Mouse (Mus musculus): ENCODE data around the gene Ndufa7. TPM values are rescaled to one million over a fixed set of nuclear protein-coding genes. Genes with fewer than 3 reads are reported as not detected.

Ndufa7 gene
- 487 and 568 TPM in 2 replicates for polyA plus RNA-seq (2014; fragmentation: Nextera tagmentation; extraction: Ambion mirVana)

DNA sequence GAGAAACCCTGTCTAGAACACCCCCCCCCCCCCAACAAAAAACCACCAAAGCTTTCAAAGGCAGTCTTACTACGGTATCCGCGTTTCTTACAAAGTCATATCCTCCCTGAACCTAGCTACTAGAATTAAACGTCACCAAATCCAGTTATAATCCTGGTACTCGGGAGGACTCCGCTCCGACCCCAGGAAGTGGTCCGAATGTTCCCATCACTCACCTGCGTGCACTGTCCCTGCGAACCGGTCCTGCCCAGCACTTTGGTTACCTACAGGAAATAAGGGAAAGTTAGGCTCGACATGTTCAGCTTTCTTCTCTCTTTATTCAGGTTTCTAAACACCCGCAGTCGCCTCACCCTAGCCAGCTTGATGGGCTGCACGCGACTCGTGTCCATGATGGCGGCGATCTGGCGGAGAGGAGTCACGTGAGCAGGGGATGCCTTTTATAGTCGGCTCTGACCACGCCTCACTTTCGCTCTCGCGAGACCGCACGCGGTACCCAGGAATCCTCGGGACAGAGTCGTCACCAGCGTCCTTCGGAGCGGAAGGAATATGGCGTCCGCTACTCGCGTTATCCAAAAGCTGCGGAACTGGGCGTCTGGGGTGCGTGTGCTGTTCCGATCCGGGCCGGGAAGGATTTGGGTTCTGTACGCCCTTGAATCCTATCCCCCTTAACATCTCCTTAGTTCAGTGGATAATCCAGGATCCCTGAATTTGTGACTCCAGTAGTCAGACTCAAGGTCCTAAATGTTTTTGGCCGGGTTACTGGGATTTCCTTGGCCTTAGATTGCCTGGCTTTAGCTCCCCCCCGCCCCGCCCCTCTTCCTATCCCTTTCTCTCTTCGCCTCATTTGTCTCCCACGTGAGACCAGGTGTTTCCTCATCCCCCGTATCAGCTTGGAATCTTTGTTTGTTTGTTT lies at the start of gene Ndufa7, which contains the start of gene Rps28:
Gene Ndufa7 (plus strand): TSS at position 489 of the 913 bp plus-strand sequence.
Gene Rps28 (minus strand): TSS at position 479 of the 913 bp plus-strand sequence.
- WGBS, result under 1% methylated on average over 51 of the region's 51 CpGs
- Histone ChIP-seq H3K9ac (peak within 1 kb of the TSS; percentile 83), H3K4me2 (replicated peaks) (peak within 1 kb of the TSS; percentile 75), H3K4me3 (replicated peaks; ENCODE audit: low read length) (peak within 1 kb of the TSS; percentile 68), H3K27ac (peak within 1 kb of the TSS; percentile 86), H3K4me1 (replicated peaks; ENCODE audit: control insufficient read depth, insufficient read depth, low read length) (peaks cover 23% of the 10 kb centered on the region), H3K36me3 (replicated peaks; ENCODE audit: control insufficient read depth, insufficient read depth) (peaks cover 53% of the 10 kb centered on the region), H3K27me3 (ENCODE audit: control insufficient read depth, insufficient read depth, low read length) (no peaks in the 10 kb centered on the region), H3K9me3 (ENCODE audit: control insufficient read depth, low read length) (no peaks in the 10 kb centered on the region)
- DNase-seq (ENCODE audit: low spot score) (peak; percentile 99), ATAC-seq (ENCODE audit: low FRiP score) (peak; percentile 95)

DNA sequence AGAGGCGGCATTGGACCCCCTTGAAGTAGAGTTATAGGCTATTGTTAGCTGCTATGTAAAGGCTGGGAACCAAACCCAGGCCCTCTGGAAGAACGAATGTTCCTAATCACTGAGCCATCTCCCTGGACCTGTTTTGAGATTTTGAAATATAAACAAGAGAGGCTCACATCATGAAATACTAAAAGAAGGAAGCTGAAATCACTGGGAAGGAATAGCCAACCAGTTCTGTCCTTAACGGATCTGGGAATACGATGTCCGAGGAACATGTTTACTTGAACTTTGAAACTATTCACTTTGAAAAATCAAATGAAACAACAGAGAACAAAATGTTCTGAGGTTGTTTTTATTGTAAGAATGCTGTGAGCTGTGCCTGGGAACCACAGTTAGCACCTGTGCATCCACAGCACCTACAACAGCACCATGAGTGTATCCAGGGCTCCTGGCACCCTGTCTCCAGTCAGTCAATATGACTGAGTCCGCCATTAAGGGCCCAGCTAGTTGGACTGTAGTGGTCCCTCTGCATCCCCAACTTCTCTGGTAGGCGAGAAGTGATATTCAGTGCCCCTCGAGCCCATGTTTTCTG lies 49.7 kb upstream of the Ndufa7 start:
- Histone ChIP-seq H3K4me1 (replicated peaks; ENCODE audit: control insufficient read depth, insufficient read depth, low read length) (no peaks in the 10 kb centered on the region), H3K4me2 (replicated peaks) (no peak overlapping the region), H3K9ac (no peak overlapping the region), H3K9me3 (ENCODE audit: control insufficient read depth, low read length) (no peaks in the 10 kb centered on the region), H3K27me3 (ENCODE audit: control insufficient read depth, insufficient read depth, low read length) (no peaks in the 10 kb centered on the region), H3K27ac (no peak overlapping the region), H3K36me3 (replicated peaks; ENCODE audit: control insufficient read depth, insufficient read depth) (0 out of 2 replicates have a peak, but pooled peaks cover 4% of the 10 kb centered on the region), H3K4me3 (replicated peaks; ENCODE audit: low read length) (no peak overlapping the region)
- ATAC-seq (ENCODE audit: low FRiP score), result no peak
- 92% methylated on average over 8 of the region's 8 CpGs for WGBS
- DNase-seq (ENCODE audit: low spot score), result no peak

DNA sequence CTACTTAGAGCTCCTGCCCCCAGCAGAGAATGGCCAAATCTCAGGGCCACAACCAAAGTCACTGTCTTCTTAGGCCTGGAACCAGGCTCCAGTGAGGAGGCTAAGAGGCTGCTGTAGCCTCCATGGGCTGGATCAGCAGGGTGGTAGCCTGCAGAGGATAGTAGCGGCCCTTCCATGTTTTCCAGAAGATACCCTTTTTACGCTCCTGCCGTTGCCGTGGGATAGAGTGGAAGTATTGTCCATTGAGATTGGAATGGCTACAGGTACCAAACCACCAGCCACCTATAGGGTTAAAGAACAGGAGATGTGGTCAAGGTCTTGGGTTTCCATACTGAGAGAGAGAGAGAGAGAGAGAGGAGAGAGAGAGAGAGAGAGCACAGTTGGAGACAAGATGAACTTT lies 49.1 kb upstream of the Ndufa7 start:
- H3K9ac ChIP-seq, result no peak overlapping the region
- 98% methylated on average over 4 of the region's 4 CpGs for WGBS
- H3K27me3 ChIP-seq (ENCODE audit: control insufficient read depth, insufficient read depth, low read length), result no peaks in the 10 kb centered on the region
- H3K36me3 ChIP-seq (replicated peaks; ENCODE audit: control insufficient read depth, insufficient read depth), result 0 out of 2 replicates have a peak, but pooled peaks cover 4% of the 10 kb centered on the region
- ATAC-seq (ENCODE audit: low FRiP score) (no peak), DNase-seq (ENCODE audit: low spot score) (no peak)
- no peak overlapping the region for H3K4me2 ChIP-seq (replicated peaks)
- H3K4me3 ChIP-seq (replicated peaks; ENCODE audit: low read length), result no peak overlapping the region
- H3K27ac ChIP-seq, result no peak overlapping the region
- H3K4me1 ChIP-seq (replicated peaks; ENCODE audit: control insufficient read depth, insufficient read depth, low read length), result 0 out of 2 replicates have a peak, but pooled peaks cover under 1% of the 10 kb centered on the region
- H3K9me3 ChIP-seq (ENCODE audit: control insufficient read depth, low read length), result no peaks in the 10 kb centered on the region

- Histone ChIP-seq H3K4me1 (replicated peaks; ENCODE audit: control insufficient read depth, insufficient read depth, low read length) (peaks cover 17% of the 10 kb centered on the region; the same call in 1 of the 2 replicates), H3K4me3 (replicated peaks; ENCODE audit: low read length) (0 out of 2 replicates have a peak overlapping the region, but pooled peaks have one; percentile 39), H3K4me2 (replicated peaks) (peak overlapping the region; percentile 82), H3K36me3 (replicated peaks; ENCODE audit: control insufficient read depth, insufficient read depth) (0 out of 2 replicates have a peak, but pooled peaks cover 4% of the 10 kb centered on the region), H3K9me3 (ENCODE audit: control insufficient read depth, low read length) (no peaks in the 10 kb centered on the region), H3K9ac (no peak overlapping the region), H3K27ac (peak overlapping the region; percentile 57), H3K27me3 (ENCODE audit: control insufficient read depth, insufficient read depth, low read length) (no peaks in the 10 kb centered on the region)
- WGBS, result 63% methylated on average over 9 of the region's 9 CpGs
- peak; percentile 78 for DNase-seq (ENCODE audit: low spot score)
- peak; percentile 71; the same call in 1 of the 2 replicates for ATAC-seq (ENCODE audit: low FRiP score)
These were observed 45.0 kb upstream of the Ndufa7 start for GRCm38 (mm10) chr17:33779271-33779966.

GRCm38 (mm10) chr17:33779967-33780295 lies 44.4 kb upstream of the Ndufa7 start:
- DNase-seq (ENCODE audit: low spot score) (no peak), ATAC-seq (ENCODE audit: low FRiP score) (no peak)
- H3K4me2 ChIP-seq (replicated peaks), result peak overlapping the region; percentile 82
- no peaks in the 10 kb centered on the region for H3K27me3 ChIP-seq (ENCODE audit: control insufficient read depth, insufficient read depth, low read length)
- 0 out of 2 replicates have a peak overlapping the region, but pooled peaks have one; percentile 39 for H3K4me3 ChIP-seq (replicated peaks; ENCODE audit: low read length)
- no peak overlapping the region for H3K9ac ChIP-seq
- H3K27ac ChIP-seq, result peak overlapping the region; percentile 57
- 86% methylated on average over 5 of the region's 5 CpGs for WGBS
- H3K4me1 ChIP-seq (replicated peaks; ENCODE audit: control insufficient read depth, insufficient read depth, low read length), result peaks cover 17% of the 10 kb centered on the region; the same call in 1 of the 2 replicates
- 0 out of 2 replicates have a peak, but pooled peaks cover 2% of the 10 kb centered on the region for H3K36me3 ChIP-seq (replicated peaks; ENCODE audit: control insufficient read depth, insufficient read depth)
- no peaks in the 10 kb centered on the region for H3K9me3 ChIP-seq (ENCODE audit: control insufficient read depth, low read length)

DNA sequence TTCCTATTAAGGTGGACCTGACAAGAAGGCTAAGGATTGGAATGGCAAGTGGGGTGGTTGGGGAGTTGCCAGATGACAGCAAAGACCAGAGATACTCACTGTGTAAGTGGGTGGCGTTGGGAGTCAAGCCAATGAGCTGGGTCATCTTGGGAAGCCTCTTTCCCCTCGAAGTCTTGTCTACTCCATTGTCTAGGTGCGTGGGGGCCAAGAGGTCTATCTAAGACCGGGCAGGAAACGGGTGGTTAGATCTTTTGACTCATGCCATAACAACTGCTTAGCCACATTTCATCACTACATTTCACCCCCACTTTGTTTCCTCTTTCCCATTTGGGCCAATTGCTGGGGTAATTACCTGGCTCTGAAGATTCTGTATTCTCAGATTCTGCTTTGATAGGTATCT lies 43.9 kb upstream of the Ndufa7 start:
- DNase-seq (ENCODE audit: low spot score) (no peak), ATAC-seq (ENCODE audit: low FRiP score) (no peak)
- H3K36me3 ChIP-seq (replicated peaks; ENCODE audit: control insufficient read depth, insufficient read depth), result no peaks in the 10 kb centered on the region
- H3K4me3 ChIP-seq (replicated peaks; ENCODE audit: low read length), result peak overlapping the region; percentile 39; the same call in 1 of the 2 replicates
- no peaks in the 10 kb centered on the region for H3K9me3 ChIP-seq (ENCODE audit: control insufficient read depth, low read length)
- no peaks in the 10 kb centered on the region for H3K27me3 ChIP-seq (ENCODE audit: control insufficient read depth, insufficient read depth, low read length)
- 84% methylated on average over 5 of the region's 5 CpGs for WGBS
- no peak overlapping the region; the same call in 1 of the 2 replicates for H3K9ac ChIP-seq
- peak overlapping the region; percentile 82 for H3K4me2 ChIP-seq (replicated peaks)
- H3K27ac ChIP-seq, result no peak overlapping the region
- H3K4me1 ChIP-seq (replicated peaks; ENCODE audit: control insufficient read depth, insufficient read depth, low read length), result peaks cover 17% of the 10 kb centered on the region; the same call in 1 of the 2 replicates

- WGBS, result 2% methylated on average over 50 of the region's 50 CpGs
- H3K4me3 ChIP-seq (replicated peaks; ENCODE audit: low read length), result peak within 1 kb of the TSS; percentile 39
- H3K4me2 ChIP-seq (replicated peaks), result peak within 1 kb of the TSS; percentile 82
- H3K9me3 ChIP-seq (ENCODE audit: control insufficient read depth, low read length), result no peaks in the 10 kb centered on the region
- peak within 1 kb of the TSS; percentile 66; the same call in 1 of the 2 replicates for H3K27ac ChIP-seq
- DNase-seq (ENCODE audit: low spot score) (peak; percentile 33), ATAC-seq (ENCODE audit: low FRiP score) (peak; percentile 71; the same call in 1 of the 2 replicates)
- peaks cover 17% of the 10 kb centered on the region; the same call in 1 of the 2 replicates for H3K4me1 ChIP-seq (replicated peaks; ENCODE audit: control insufficient read depth, insufficient read depth, low read length)
- peak within 1 kb of the TSS; percentile 55 for H3K9ac ChIP-seq
- no peaks in the 10 kb centered on the region for H3K36me3 ChIP-seq (replicated peaks; ENCODE audit: control insufficient read depth, insufficient read depth)
- no peaks in the 10 kb centered on the region for H3K27me3 ChIP-seq (ENCODE audit: control insufficient read depth, insufficient read depth, low read length)
These were observed 43.0 kb upstream of the Ndufa7 start, which contains the start of gene Angptl4 for GRCm38 (mm10) chr17:33781124-33781977. TSS of gene Angptl4 (minus strand) at chr17:33781830.

DNA sequence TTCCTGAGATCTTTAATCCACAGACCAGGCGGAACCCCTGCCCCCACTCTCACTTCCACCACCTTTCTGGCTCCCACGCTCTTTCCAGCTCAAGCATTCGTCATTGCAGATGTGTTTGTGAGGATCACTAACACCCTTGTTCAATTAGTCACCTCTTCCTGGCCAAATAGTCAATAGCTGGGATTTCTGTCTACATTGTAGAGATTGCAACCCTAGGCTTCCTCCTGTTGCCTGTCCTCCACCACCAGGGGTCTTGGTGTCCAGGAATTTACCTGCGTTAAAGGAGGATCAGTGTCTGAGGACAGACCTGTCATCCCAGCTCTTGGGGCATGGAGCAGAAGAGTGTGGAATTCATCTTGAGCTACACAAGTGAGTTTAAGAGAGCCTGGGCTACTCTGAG lies 42.3 kb upstream of the Ndufa7 start:
- Histone ChIP-seq H3K27me3 (ENCODE audit: control insufficient read depth, insufficient read depth, low read length) (no peaks in the 10 kb centered on the region), H3K4me2 (replicated peaks) (peak overlapping the region; percentile 82), H3K4me3 (replicated peaks; ENCODE audit: low read length) (peak overlapping the region; percentile 39), H3K9me3 (ENCODE audit: control insufficient read depth, low read length) (no peaks in the 10 kb centered on the region), H3K27ac (no peak overlapping the region), H3K36me3 (replicated peaks; ENCODE audit: control insufficient read depth, insufficient read depth) (no peaks in the 10 kb centered on the region), H3K4me1 (replicated peaks; ENCODE audit: control insufficient read depth, insufficient read depth, low read length) (peaks cover 17% of the 10 kb centered on the region; the same call in 1 of the 2 replicates), H3K9ac (peak overlapping the region; percentile 55; the same call in 1 of the 2 replicates)
- ATAC-seq (ENCODE audit: low FRiP score) (no peak), DNase-seq (ENCODE audit: low spot score) (no peak)
- WGBS, result 34% methylated on average over 4 of the region's 4 CpGs

Data from hindbrain, embryonic 14.5 days (tissue).